Mouse (Mus musculus): ENCODE measurements around the gene Pdzk1ip1. TPM values are rescaled to one million over a fixed set of nuclear protein-coding genes. Genes with fewer than 3 reads are reported as not detected.

Pdzk1ip1 gene
- polyA plus RNA-seq, 1 experiment from 2014 or later, result 161 TPM

DNA sequence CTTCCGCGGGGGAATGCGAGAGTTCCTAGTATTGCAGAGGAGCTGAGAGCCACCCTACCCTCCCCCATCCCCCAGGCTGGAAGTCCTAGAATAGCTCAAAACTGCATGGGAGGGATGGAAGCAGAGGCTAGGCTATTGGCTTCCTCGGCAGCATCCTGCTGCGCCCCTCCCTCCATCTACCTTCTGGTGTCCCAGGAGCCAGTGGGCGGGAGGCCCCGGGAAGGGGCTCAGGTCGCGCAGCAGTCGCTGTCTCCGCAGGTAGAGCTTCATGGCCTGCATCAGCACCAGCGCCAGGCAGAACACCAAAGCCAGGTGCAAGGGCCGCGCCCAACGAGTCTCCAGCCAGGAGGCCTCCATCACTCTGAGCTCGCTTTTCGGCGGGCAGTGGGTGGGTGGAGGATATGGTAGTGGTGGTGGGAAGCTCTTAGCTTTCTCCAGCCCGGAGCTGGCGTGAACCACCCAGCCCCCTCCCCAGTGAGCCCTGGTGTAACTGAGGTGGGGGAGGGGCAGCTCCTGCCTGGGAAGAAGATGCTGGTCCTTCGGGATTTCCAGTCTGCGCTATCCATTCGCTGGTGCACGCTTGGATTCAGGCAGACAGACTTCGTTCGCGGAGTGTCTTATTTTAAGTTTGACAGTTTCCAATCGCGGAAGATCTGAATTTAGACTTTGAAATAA, 45.2 kb downstream of the Pdzk1ip1 start, which contains the start of gene Cyp4x1:
Gene Cyp4x1 (minus strand): TSS at position 661 of the 675 bp plus-strand sequence.
- H3K27ac ChIP-seq, result no peak within 1 kb of the TSS
- peak; percentile 67; the same call in 1 of the 2 replicates for ATAC-seq (replicated peaks; ENCODE audit: low FRiP score)
- peak within 1 kb of the TSS; percentile 28 for H3K4me3 ChIP-seq (replicated peaks)
- peaks cover 6% of the 10 kb centered on the region for H3K4me1 ChIP-seq
- peak within 1 kb of the TSS; percentile 50 for H3K4me2 ChIP-seq
- H3K9ac ChIP-seq, result no peak within 1 kb of the TSS
- WGBS, result 1% methylated on average over 29 of the region's 29 CpGs
- H3K27me3 ChIP-seq, result peaks cover 44% of the 10 kb centered on the region
- no peaks in the 10 kb centered on the region for H3K9me3 ChIP-seq (replicated peaks)
- H3K36me3 ChIP-seq, result no peaks in the 10 kb centered on the region

DNA sequence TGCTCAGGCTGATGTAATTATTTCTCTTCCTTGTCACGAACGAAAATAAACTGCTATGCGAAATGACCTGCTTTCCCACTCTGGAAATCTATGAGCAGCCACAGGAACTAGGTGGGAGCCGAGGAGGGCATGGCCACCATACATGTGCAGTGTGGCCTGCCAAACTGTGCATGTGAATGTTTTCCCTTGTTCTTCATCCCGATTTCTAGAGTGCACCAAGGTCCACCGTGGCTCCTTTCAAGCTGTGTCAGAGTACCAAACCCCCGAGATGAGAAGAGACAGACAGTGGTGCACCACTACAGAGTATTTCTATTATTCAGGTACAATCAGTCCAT, 45.8 kb downstream of the Pdzk1ip1 start:
- Histone ChIP-seq H3K4me1 (peaks cover 6% of the 10 kb centered on the region), H3K4me3 (replicated peaks) (no peak overlapping the region)
- 20% methylated on average over 7 of the region's 7 CpGs for WGBS

More for the DNA sequence above, 45.8 kb downstream of the Pdzk1ip1 start:
- H3K4me2 ChIP-seq, result peak overlapping the region; percentile 50
- ATAC-seq (replicated peaks; ENCODE audit: low FRiP score), result no peak
- no peaks in the 10 kb centered on the region for H3K36me3 ChIP-seq
- no peaks in the 10 kb centered on the region for H3K9me3 ChIP-seq (replicated peaks)
- no peak overlapping the region for H3K9ac ChIP-seq
- H3K27ac ChIP-seq, result no peak overlapping the region
- peaks cover 44% of the 10 kb centered on the region for H3K27me3 ChIP-seq

Other genes starting within 250 kb of the Pdzk1ip1 start
- 5.2 and 5.5 TPM in 2 replicates for gene Foxd2, start 179.8 kb upstream of the Pdzk1ip1 start, polyA plus RNA-seq (2015; fragmentation: Nextera tagmentation; extraction: Ambion mirVana)
- not detected in 2 replicates for gene Foxe3, start 162.7 kb upstream of the Pdzk1ip1 start, polyA plus RNA-seq (2015; fragmentation: Nextera tagmentation; extraction: Ambion mirVana)
- gene Cmpk1, start 101.5 kb upstream of the Pdzk1ip1 start, polyA plus RNA-seq (2015; fragmentation: Nextera tagmentation; extraction: Ambion mirVana), result 91.9 and 101 TPM in 2 replicates
- 12.5 and 13.1 TPM in 2 replicates for gene Stil, start 88.5 kb upstream of the Pdzk1ip1 start, polyA plus RNA-seq (2015; fragmentation: Nextera tagmentation; extraction: Ambion mirVana)
- 1.1 and 1.4 TPM in 2 replicates for gene Tal1, start 32.3 kb upstream of the Pdzk1ip1 start, polyA plus RNA-seq (2015; fragmentation: Nextera tagmentation; extraction: Ambion mirVana)
- 0.57 and 0.86 TPM in 2 replicates for gene Cyp4x1, start 45.6 kb downstream of the Pdzk1ip1 start, polyA plus RNA-seq (2015; fragmentation: Nextera tagmentation; extraction: Ambion mirVana)
- gene Cyp4a29, start 153.4 kb downstream of the Pdzk1ip1 start, polyA plus RNA-seq (2015; fragmentation: Nextera tagmentation; extraction: Ambion mirVana), result not detected in 2 replicates
- gene Cyp4a12a, start 210.3 kb downstream of the Pdzk1ip1 start, polyA plus RNA-seq (2015; fragmentation: Nextera tagmentation; extraction: Ambion mirVana), result 0.21 TPM in 1 of 2 replicates, not detected in the other